Mouse (Mus musculus) ES-E14 (cell line): Measurements from ENCODE around the gene Rrp15. TPM values are rescaled to one million over a fixed set of nuclear protein-coding genes. Genes with fewer than 3 reads are reported as not detected.

Experiments
- DNase-seq: peaks from one replicate; pipeline ENCODE4 v3.0.0-alpha.2; 2013; ENCODE audit warnings: low read depth, low spot score
- H3K27ac ChIP-seq: 2 replicates; pipeline ENCODE4 v1.5.1; 2012; ENCODE audit warnings: low read depth, mild to moderate bottlenecking, low read length, moderate library complexity, mixed read lengths; ENCODE audit not compliant: poor library complexity, insufficient read depth, severe bottlenecking
- H3K36me3 ChIP-seq: 2 replicates; pipeline ENCODE4 v1.6.1; 2012; ENCODE audit warnings: mild to moderate bottlenecking, low read length, moderate library complexity, mixed read lengths; ENCODE audit not compliant: control insufficient read depth, poor library complexity, insufficient read depth, severe bottlenecking
- H3K4me1 ChIP-seq, 2 experiments: fragments of 150-350 bp in 1 of 2; sonication (generic) in 1 of 2; 2 replicates each; pipeline ENCODE4 v1.6.1; 2012; ENCODE audit warnings: low read length in 2 of 2, mild to moderate bottlenecking in 1 of 2, mixed read lengths in 1 of 2; ENCODE audit not compliant: control insufficient read depth in 2 of 2, insufficient read depth in 2 of 2, poor library complexity in 1 of 2
- H3K4me3 ChIP-seq, 2 experiments: fragments of 150-350 bp in 1 of 2; sonication (generic) in 1 of 2; 2 replicates each; pipeline ENCODE4 v1.5.1; 2012; ENCODE audit warnings: low read length in 2 of 2, low read depth in 1 of 2, mild to moderate bottlenecking in 1 of 2, mixed read lengths in 1 of 2; ENCODE audit not compliant: insufficient read depth in 1 of 2, poor library complexity in 1 of 2, severe bottlenecking in 1 of 2
- H3K9ac ChIP-seq: 2 replicates; pipeline ENCODE4 v1.6.1; 2012; ENCODE audit warnings: low read depth, mild to moderate bottlenecking, low read length, mixed read lengths; ENCODE audit not compliant: poor library complexity, insufficient read depth, severe bottlenecking
- H3K9me3 ChIP-seq: fragments of 150-350 bp; sonication (generic); 2 replicates; pipeline ENCODE4 v1.6.1; 2012; ENCODE audit warnings: low read depth, mild to moderate bottlenecking, low read length; ENCODE audit not compliant: control insufficient read depth, insufficient read depth
- CHD2 ChIP-seq: IDR thresholded peaks from 2 replicates; pipeline ENCODE4 v1.6.1; 2014; ENCODE audit warnings: mild to moderate bottlenecking, low read depth, low read length, inconsistent platforms
- HCFC1 ChIP-seq: IDR thresholded peaks from 2 replicates; pipeline ENCODE4 v1.6.1; 2012; ENCODE audit warnings: low read length, inconsistent platforms, borderline replicate concordance; ENCODE audit not compliant: insufficient read depth
- MAFK ChIP-seq: IDR thresholded peaks from 2 replicates; pipeline ENCODE4 v1.6.1; 2014; ENCODE audit warnings: mild to moderate bottlenecking, low read depth, low read length, inconsistent platforms; ENCODE audit not compliant: insufficient read depth
- ZC3H11A ChIP-seq: IDR thresholded peaks from 2 replicates; pipeline ENCODE4 v1.6.1; 2012; ENCODE audit warnings: low read depth, mild to moderate bottlenecking, inconsistent platforms, low read length, borderline replicate concordance
- ZNF384 ChIP-seq: IDR thresholded peaks from 2 replicates; pipeline ENCODE4 v1.6.1; 2012; ENCODE audit warnings: low read depth, low read length, inconsistent platforms
- in situ Hi-C, 2 experiments: fragments of 600-800 bp; cut with MboI; formaldehyde crosslinking; loops; one replicate each; pipeline ENCODE4 v1.15.1; 2025; ENCODE audit warnings: low sequenced_read_pairs in 2 of 2, inconsistent platforms in 1 of 2; ENCODE audit not compliant: unreplicated experiment in 2 of 2
- total RNA-seq: library from RNA; depleted of rRNA; stranded (reverse); fragments of 300-350 nt; gene quantifications from 2 replicates; pipeline ENCODE4 v1.2.3, GENCODE M21; 2012

Rrp15 gene
- total RNA-seq, 1 experiment = 93.6 TPM

DNA sequence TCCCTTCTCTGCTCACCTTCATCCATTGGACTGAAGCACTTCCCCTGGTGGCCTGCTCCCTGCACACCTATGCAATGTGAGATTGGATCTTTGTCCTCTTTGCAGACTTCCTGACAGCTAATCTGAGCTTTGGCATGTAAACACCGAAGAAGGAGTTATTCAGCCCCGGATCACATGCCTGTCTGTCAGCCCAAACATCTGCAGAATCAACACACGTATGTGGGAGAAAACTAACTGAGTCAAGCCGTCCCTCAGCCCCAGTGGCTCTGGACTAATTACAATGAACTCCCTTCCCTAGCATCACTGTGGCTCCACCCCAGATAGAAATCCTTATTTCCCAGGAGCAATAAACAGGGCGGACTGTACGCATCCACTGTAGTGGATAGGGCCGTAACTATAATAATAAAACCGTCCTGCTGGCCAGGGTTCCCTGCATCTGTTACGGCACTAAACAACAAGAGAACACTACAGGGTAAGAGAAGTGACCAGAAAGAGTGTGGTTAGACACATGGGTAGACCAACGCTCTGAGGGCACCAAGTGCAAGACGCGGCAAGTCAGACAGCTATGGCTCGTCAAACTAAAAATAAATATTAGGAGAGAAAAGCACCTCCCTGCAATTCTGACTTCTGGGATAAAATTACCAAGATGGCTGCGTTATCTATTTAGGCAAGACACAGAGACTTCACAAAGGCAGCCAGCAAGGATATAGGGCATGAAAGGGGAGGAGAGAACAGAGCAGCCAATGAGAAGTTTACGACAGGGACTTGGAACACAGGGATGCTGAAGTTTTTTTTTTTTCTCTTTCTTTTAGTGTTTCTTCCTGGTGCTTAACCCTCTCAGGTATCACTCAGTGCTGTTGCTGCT lies 46.5 kb downstream of the Rrp15 start:
- TF ChIP-seq MAFK (no peak), ZC3H11A (no peak), HCFC1 (no peak), CHD2 (no peak), ZNF384 (no peak)
- in situ Hi-C loops = loop anchor here (25.0 kb wide), 3 partner anchors 240 to 1165 kb away; no protein-coding TSS in a partner anchor
- H3K4me3 ChIP-seq = no peak overlapping the region
- no peak overlapping the region for H3K27ac ChIP-seq
- H3K36me3 ChIP-seq = no peaks in the 10 kb centered on the region
- H3K9me3 ChIP-seq = no peaks in the 10 kb centered on the region
- no peak for DNase-seq
- no peak overlapping the region for H3K9ac ChIP-seq
- H3K4me1 ChIP-seq = peaks cover 0 to 2% of the 10 kb centered on the region in 2 experiments; a peak in 1 of 4 replicates

DNA sequence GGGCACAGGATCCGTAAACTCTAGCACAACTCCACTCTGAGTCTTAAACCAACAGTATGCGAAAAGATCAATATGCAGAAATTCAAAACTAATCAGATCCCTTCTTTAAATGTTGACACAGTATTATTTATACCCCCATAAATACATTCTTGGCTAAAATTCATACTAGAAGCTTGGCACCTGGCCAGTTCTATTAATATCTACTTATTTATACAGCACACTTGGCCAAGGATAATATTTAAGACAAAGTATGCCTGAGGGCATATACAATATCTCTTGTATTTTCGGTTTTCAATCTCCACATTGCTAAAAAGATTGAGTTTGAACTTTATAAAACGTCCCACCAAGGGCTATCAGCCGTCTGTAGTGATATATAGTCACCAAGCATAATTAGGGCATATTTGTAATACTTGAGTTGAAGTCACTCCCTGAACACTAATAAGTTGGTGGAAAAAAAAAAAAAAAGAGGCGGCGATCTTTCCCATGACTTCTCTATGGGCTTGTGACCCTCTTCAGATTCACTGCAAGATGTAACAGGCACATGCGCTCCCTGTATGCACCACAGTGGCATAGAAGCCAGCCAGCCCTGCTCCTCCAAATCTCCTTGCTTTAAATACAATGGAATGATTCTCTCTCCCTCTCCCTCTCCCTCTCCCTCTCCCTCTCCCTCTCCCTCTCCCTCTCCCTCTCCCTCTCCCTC lies 47.8 kb downstream of the Rrp15 start:
- no peak for TF ChIP-seq CHD2
- no peak for TF ChIP-seq MAFK
- TF ChIP-seq ZNF384 = no peak
- TF ChIP-seq ZC3H11A = no peak
- TF ChIP-seq HCFC1 = no peak
- DNase-seq = no peak

DNA sequence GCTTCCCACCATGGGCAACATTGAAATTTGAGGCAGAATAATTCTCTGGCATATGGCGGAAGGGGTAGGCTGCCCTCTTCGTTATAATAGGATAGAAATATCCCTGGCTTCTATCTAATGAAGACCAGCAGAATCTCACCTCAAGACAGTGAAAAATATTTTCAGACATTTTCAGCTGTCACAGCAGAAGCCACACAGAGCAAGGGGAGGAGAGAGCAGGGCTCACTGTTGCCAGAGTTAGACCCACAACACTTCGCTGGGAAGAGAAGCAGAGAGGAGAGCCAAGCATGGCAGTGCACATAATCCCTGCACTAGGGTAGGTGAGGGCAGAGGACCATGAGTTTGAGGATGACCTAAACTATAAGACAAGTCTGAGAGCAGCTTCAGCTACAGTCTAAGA lies 48.7 kb downstream of the Rrp15 start:
- H3K36me3 ChIP-seq = no peaks in the 10 kb centered on the region
- H3K9me3 ChIP-seq = no peaks in the 10 kb centered on the region
- no peak for DNase-seq
- H3K9ac ChIP-seq = no peak overlapping the region
- no peak for TF ChIP-seq MAFK
- no peak for TF ChIP-seq CHD2
- TF ChIP-seq ZC3H11A = no peak
- no peak for TF ChIP-seq ZNF384
- TF ChIP-seq HCFC1 = no peak
- H3K4me1 ChIP-seq = peaks cover 0 to 2% of the 10 kb centered on the region in 2 experiments; a peak in 1 of 4 replicates
- in situ Hi-C loops = loop anchor here (25.0 kb wide), 3 partner anchors 238 to 1163 kb away; no protein-coding TSS in a partner anchor
- no peak overlapping the region for H3K27ac ChIP-seq
- no peak overlapping the region for H3K4me3 ChIP-seq

More for the DNA sequence above, 47.8 kb downstream of the Rrp15 start:
- Histone ChIP-seq H3K27ac (no peak overlapping the region), H3K36me3 (no peaks in the 10 kb centered on the region), H3K4me3 (no peak overlapping the region), H3K4me1 (peaks cover 0 to 2% of the 10 kb centered on the region in 2 experiments; a peak in 1 of 4 replicates), H3K9me3 (no peaks in the 10 kb centered on the region), H3K9ac (no peak overlapping the region)
- in situ Hi-C loops = loop anchor here (25.0 kb wide), 3 partner anchors 239 to 1164 kb away; no protein-coding TSS in a partner anchor

DNA sequence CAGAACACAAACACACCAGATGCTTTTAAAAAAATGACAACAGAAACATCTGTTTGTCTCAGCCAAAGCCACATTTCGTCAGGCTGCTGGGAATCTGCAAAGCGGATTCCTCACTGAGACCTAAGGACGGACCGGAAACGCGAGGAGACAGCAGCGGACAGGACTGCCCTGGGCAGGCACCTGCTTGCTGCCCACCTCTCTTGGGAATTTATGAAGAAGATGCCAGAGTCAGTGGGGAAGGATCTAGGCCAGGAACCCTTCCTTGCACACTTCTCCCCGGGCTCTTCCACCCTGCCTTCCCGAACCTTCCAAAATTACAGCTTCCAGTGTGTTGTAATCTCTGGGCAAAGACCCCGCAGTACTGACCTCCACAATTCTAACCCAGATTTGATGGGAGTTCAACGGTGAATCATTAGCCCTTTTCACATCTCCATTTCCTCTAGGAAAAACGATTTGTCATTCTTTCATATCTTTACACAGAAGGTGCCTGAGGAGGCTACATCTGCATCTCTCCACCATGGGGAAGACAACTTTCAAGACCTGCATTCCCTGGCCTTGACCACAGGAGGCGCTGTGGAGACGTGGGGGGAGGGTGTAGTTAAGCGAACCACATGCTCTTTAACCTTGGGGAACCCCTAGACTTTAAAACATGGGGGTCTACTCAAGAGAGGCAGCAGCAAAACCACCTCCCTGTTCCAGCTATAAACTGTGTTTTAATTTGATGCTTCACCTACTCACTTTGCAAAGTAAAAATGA lies 50.4 kb downstream of the Rrp15 start:
- DNase-seq = peak; percentile 40
- no peaks in the 10 kb centered on the region for H3K36me3 ChIP-seq
- H3K27ac ChIP-seq = no peak overlapping the region
- no peaks in the 10 kb centered on the region for H3K9me3 ChIP-seq
- no peak overlapping the region for H3K9ac ChIP-seq
- in situ Hi-C loops = no loop called here
- no peaks in the 10 kb centered on the region for H3K4me1 ChIP-seq
- H3K4me3 ChIP-seq = no peak overlapping the region
- no peak for TF ChIP-seq MAFK
- TF ChIP-seq HCFC1 = no peak
- no peak for TF ChIP-seq CHD2
- no peak for TF ChIP-seq ZC3H11A
- TF ChIP-seq ZNF384 = no peak
